Mouse (Mus musculus): ENCODE data around the gene Cdip1. TPM values are rescaled to one million over a fixed set of nuclear protein-coding genes. Genes with fewer than 3 reads are reported as not detected.

The Cdip1 gene
- total RNA-seq, 2 experiments from 2014 or later = 236 to 243 TPM

DNA sequence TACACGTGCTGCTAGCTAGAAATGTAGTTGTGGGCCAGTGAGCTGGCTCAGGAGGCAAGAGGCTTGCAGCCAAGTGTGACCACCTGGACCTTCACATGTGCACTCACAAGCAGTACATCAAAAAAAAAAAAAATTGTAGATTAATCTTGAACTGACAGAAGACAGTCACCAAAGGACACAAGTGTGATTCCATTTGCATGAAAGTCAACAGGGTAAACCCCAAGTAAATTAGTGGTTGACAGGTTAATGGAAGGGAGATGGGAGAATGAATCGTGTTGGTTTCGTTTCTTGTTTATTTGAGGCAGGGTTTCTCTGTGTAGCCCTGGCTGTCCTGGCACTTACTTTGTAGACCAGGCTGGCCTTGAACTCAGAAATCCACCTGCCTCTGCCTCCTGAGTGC, 72.2 kb downstream of the Cdip1 start:
- no peak for DNase-seq

DNA sequence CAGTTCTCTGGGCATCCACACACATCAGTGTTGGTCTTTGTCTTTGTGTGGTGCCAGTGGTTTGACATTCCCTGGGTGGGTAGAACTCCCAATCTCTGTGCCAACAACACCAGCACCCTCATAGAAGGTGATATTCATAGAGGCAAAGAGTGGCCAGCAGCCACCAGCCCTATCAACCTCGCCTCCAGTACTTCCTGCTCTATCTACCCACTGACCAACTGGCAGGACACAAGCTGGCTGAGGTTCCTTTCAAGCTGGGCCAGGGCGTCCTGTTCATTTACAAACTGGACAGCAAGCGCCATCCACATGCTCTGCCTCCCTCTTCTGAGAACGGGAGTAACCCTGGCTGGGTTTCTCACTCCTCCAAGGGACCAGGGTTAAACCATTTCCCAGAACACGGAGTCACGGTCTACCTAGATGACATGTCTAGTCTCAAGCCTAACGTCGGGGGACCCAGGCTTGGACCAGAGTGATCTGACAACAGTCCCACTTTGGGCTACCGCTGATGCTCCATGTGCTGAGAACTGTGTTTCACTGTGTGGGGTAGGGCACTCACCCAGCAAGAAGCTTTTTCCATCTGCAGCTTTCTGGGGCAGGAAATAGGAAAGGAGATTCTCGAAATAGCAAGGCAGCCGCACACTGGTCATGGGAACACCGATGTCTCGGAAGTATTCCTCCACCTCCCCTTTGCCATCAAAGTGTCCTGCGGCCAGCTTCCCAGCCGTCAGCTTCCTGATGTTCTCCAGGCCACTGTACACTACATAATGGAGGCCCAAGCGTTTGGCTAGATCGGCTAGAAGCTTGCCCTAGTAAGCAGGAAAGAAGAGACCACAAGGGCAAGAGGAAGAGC, 76.0 kb downstream of the Cdip1 start:
- no peak for DNase-seq

DNA sequence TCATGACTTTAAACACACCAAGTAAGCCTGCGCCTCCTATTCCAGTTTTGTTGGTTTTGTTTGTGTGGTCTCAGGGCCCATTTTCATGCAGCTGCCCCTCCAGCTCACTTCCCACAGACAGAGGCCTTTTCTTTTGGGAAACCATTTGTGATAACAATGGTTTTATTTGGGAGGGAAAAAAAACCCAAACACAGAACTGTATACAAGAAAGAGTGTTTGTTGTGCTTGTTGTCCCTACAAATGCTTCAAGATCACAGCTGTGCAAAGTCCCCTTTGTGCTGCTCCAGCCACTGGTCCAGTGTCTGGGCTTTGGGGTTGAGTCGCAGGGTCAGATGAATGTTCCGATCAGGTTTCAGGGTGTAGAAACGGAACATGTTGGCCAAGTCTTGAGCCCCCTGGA, 78.9 kb downstream of the Cdip1 start:
- no peak for DNase-seq

DNA sequence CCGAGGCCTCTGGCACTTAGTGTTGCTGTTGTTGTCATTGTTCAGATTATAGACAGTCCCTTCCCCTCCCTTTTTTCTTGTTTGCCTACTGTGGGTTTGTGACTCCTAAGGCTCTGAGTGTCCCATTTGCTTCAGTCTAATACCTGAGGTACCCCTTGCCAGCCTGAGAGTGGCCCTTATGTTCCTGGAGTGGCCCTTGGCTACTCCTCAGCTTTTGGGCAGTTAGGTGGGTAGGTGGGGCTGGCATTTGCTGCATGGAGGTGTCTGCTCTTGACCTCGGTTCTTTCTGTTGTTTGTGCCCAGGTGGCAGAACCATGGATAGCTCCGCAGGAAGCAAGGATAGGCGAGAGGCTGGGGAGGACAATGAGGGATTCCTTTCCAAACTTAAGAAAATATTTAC, 84.6 kb downstream of the Cdip1 start:
- no peak for DNase-seq

DNA sequence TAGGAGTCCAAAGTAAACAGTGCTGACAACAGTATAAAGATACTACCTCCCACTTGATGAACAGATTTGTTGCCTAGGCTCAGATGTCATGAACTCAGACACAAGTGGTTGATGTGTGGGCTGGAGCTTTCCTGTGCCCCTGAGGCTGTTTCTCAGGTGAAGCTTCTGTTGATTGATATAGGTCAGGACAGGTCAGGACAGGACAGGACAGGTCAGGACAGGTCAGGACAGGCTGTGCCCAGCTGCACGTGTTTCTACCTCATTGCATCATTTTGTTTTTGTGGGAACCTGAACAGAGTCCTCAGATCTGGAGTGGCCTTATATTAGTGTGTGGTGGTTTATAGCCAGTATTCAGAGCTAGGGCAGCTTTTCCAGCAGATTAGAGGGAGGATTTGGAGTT, 87.4 kb downstream of the Cdip1 start:
- no peak for DNase-seq

DNA sequence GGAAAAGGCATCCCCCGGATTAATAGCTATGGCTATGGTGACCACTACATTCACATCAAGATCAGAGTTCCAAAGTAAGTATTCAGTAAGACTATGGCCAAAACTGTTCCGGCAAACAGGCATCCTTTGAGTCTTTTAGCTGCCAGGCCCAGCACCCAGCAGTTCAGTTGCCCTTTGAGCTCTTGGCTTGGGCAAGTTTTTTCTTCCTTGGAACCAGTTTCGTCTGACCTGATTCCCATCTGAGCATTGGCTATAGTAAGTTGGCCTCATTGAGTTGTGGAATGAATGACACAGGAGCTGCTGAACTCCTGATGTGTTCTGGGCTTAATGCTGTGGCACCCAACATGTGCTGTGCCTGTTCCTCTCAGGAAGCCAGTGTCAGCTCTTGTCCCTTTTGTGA, 88.9 kb downstream of the Cdip1 start:
- DNase-seq = no peak

Other genes with a start within 250 kb of the Cdip1 start
- 10 to 100 TPM; 13.6 to 14.1 TPM for gene Srl, start 248.5 kb downstream of the Cdip1 start, total RNA-seq (2021)
- gene Tfap4, start 230.4 kb downstream of the Cdip1 start, total RNA-seq (2021) = 1 to 10 TPM; 4.3 to 4.7 TPM
- gene Glis2, start 195.6 kb downstream of the Cdip1 start, total RNA-seq (2021) = 10 to 100 TPM; 13.1 to 14.6 TPM
- 10 to 100 TPM; 84.4 to 90.4 TPM for gene Pam16, start 165.3 kb downstream of the Cdip1 start, total RNA-seq (2021)
- 1 to 10 TPM; 4.4 to 5.7 TPM for gene Vasn, start 150.4 kb downstream of the Cdip1 start, total RNA-seq (2021)
- gene Dnaja3, start 150.3 kb downstream of the Cdip1 start, total RNA-seq (2021) = 10 to 100 TPM; 61.7 to 65.6 TPM
- 10 to 100 TPM; 79.4 to 96.0 TPM for gene Coro7, start 110.5 kb downstream of the Cdip1 start, total RNA-seq (2021)
- gene Nmral1, start 70.9 kb downstream of the Cdip1 start, total RNA-seq (2021) = 10 to 100 TPM; 14.5 to 15.2 TPM
- gene Hmox2, start 63.9 kb downstream of the Cdip1 start, total RNA-seq (2021) = 10 to 100 TPM; 88.2 to 98.0 TPM
- not detected for gene 4930562C15Rik, start 45.1 kb upstream of the Cdip1 start, total RNA-seq (2021)
- gene Ubald1, start 90.0 kb upstream of the Cdip1 start, total RNA-seq (2021) = 10 to 100 TPM; 91.3 to 94.9 TPM
- gene Mgrn1, start 96.0 kb upstream of the Cdip1 start, total RNA-seq (2021) = 100 to 1,000 TPM; 213 TPM
- gene Nudt16l1, start 148.5 kb upstream of the Cdip1 start, total RNA-seq (2021) = 10 to 100 TPM; 76.4 to 82.1 TPM
- 10 to 100 TPM; 75.0 to 83.5 TPM for gene Anks3, start 173.9 kb upstream of the Cdip1 start, total RNA-seq (2021)
- not detected for gene Sept12, start 207.6 kb upstream of the Cdip1 start, total RNA-seq (2021)
- not detected for gene Smim22, start 217.0 kb upstream of the Cdip1 start, total RNA-seq (2021)
- gene Rogdi, start 223.3 kb upstream of the Cdip1 start, total RNA-seq (2021) = 100 to 1,000 TPM; 362 to 395 TPM

Data from layer of hippocampus, postnatal 36 days (tissue).